Mouse (Mus musculus): ENCODE data around the gene Ttc39b. TPM values are rescaled to one million over a fixed set of nuclear protein-coding genes. Genes with fewer than 3 reads are reported as not detected.

Gene Ttc39b
- polyA plus RNA-seq, 1 experiment from 2014 or later: 5.6 TPM

GRCm38 (mm10) chr4:83269614-83270013 lies 54.4 kb downstream of the Ttc39b start:
- ATAC-seq (ENCODE audit: insufficient number of reproducible peaks, low FRiP score, low TSS enrichment, low read depth): no peak
- no peak overlapping the region for H3K27ac ChIP-seq
- 61% methylated on average over 6 of the region's 6 CpGs for WGBS
- no peaks in the 10 kb centered on the region for H3K36me3 ChIP-seq
- no peak overlapping the region for H3K9ac ChIP-seq
- no peaks in the 10 kb centered on the region for H3K27me3 ChIP-seq
- no peak overlapping the region for H3K4me3 ChIP-seq
- 0 out of 2 replicates have a peak, but pooled peaks cover 2% of the 10 kb centered on the region for H3K4me1 ChIP-seq
- H3K4me2 ChIP-seq: no peak overlapping the region
- H3K9me3 ChIP-seq: no peaks in the 10 kb centered on the region

- no peak for ATAC-seq (ENCODE audit: insufficient number of reproducible peaks, low FRiP score, low TSS enrichment, low read depth)
- H3K4me1 ChIP-seq: no peaks in the 10 kb centered on the region
- no peaks in the 10 kb centered on the region for H3K9me3 ChIP-seq
- H3K27ac ChIP-seq: no peak overlapping the region
- H3K27me3 ChIP-seq: no peaks in the 10 kb centered on the region
- WGBS: 73% methylated on average over 14 of the region's 14 CpGs
- 0 out of 2 replicates have a peak, but pooled peaks cover 2% of the 10 kb centered on the region for H3K36me3 ChIP-seq
- H3K9ac ChIP-seq: no peak overlapping the region
- no peak overlapping the region for H3K4me3 ChIP-seq
- no peak overlapping the region for H3K4me2 ChIP-seq
Measured at GRCm38 (mm10) chr4:83265926-83266692, 57.9 kb downstream of the Ttc39b start.

GRCm38 (mm10) chr4:83264832-83265231 lies 59.2 kb downstream of the Ttc39b start:
- H3K4me1 ChIP-seq: no peaks in the 10 kb centered on the region
- 0 out of 2 replicates have a peak, but pooled peaks cover 2% of the 10 kb centered on the region for H3K36me3 ChIP-seq
- no peaks in the 10 kb centered on the region for H3K27me3 ChIP-seq
- H3K4me2 ChIP-seq: no peak overlapping the region
- no peaks in the 10 kb centered on the region for H3K9me3 ChIP-seq
- WGBS: 94% methylated on average over 2 of the region's 2 CpGs
- no peak overlapping the region for H3K9ac ChIP-seq
- no peak for ATAC-seq (ENCODE audit: insufficient number of reproducible peaks, low FRiP score, low TSS enrichment, low read depth)
- H3K27ac ChIP-seq: no peak overlapping the region
- no peak overlapping the region for H3K4me3 ChIP-seq

- Histone ChIP-seq H3K4me1 (no peaks in the 10 kb centered on the region), H3K36me3 (0 out of 2 replicates have a peak, but pooled peaks cover 2% of the 10 kb centered on the region), H3K27me3 (no peaks in the 10 kb centered on the region), H3K4me2 (no peak overlapping the region), H3K9me3 (no peaks in the 10 kb centered on the region), H3K4me3 (no peak overlapping the region), H3K9ac (no peak overlapping the region), H3K27ac (no peak overlapping the region)
- WGBS: 11% methylated on average over 2 of the region's 2 CpGs
- no peak for ATAC-seq (ENCODE audit: insufficient number of reproducible peaks, low FRiP score, low TSS enrichment, low read depth)
Measured at GRCm38 (mm10) chr4:83261998-83262397, 62.1 kb downstream of the Ttc39b start.

GRCm38 (mm10) chr4:83259690-83260089 lies 64.4 kb downstream of the Ttc39b start:
- no peak for ATAC-seq (ENCODE audit: insufficient number of reproducible peaks, low FRiP score, low TSS enrichment, low read depth)
- H3K9me3 ChIP-seq: no peaks in the 10 kb centered on the region
- 0 out of 2 replicates have a peak, but pooled peaks cover 2% of the 10 kb centered on the region for H3K36me3 ChIP-seq
- H3K4me3 ChIP-seq: no peak overlapping the region
- 86% methylated on average over 4 of the region's 4 CpGs for WGBS
- no peak overlapping the region for H3K27ac ChIP-seq
- no peaks in the 10 kb centered on the region for H3K4me1 ChIP-seq
- H3K9ac ChIP-seq: no peak overlapping the region
- H3K27me3 ChIP-seq: no peaks in the 10 kb centered on the region
- no peak overlapping the region for H3K4me2 ChIP-seq

GRCm38 (mm10) chr4:83258273-83258672 lies 65.8 kb downstream of the Ttc39b start:
- no peak overlapping the region for H3K4me2 ChIP-seq
- H3K9ac ChIP-seq: no peak overlapping the region
- H3K27ac ChIP-seq: no peak overlapping the region
- 86% methylated on average over 3 of the region's 3 CpGs for WGBS
- H3K4me1 ChIP-seq: no peaks in the 10 kb centered on the region
- H3K36me3 ChIP-seq: 0 out of 2 replicates have a peak, but pooled peaks cover 2% of the 10 kb centered on the region
- ATAC-seq (ENCODE audit: insufficient number of reproducible peaks, low FRiP score, low TSS enrichment, low read depth): no peak
- no peaks in the 10 kb centered on the region for H3K27me3 ChIP-seq
- no peak overlapping the region for H3K4me3 ChIP-seq
- no peaks in the 10 kb centered on the region for H3K9me3 ChIP-seq

- no peaks in the 10 kb centered on the region for H3K27me3 ChIP-seq
- no peak overlapping the region for H3K27ac ChIP-seq
- no peak for ATAC-seq (ENCODE audit: insufficient number of reproducible peaks, low FRiP score, low TSS enrichment, low read depth)
- H3K4me1 ChIP-seq: no peaks in the 10 kb centered on the region
- H3K9me3 ChIP-seq: no peaks in the 10 kb centered on the region
- H3K4me3 ChIP-seq: no peak overlapping the region
- WGBS: 69% methylated on average over 17 of the region's 17 CpGs
- H3K36me3 ChIP-seq: 0 out of 2 replicates have a peak, but pooled peaks cover 2% of the 10 kb centered on the region
- H3K9ac ChIP-seq: no peak overlapping the region
- no peak overlapping the region for H3K4me2 ChIP-seq
Measured at GRCm38 (mm10) chr4:83257279-83258260, 66.5 kb downstream of the Ttc39b start.

GRCm38 (mm10) chr4:83256779-83257178 lies 67.3 kb downstream of the Ttc39b start:
- H3K4me2 ChIP-seq: no peak overlapping the region
- no peak for ATAC-seq (ENCODE audit: insufficient number of reproducible peaks, low FRiP score, low TSS enrichment, low read depth)
- 87% methylated on average over 11 of the region's 11 CpGs for WGBS
- no peak overlapping the region for H3K27ac ChIP-seq
- H3K4me3 ChIP-seq: no peak overlapping the region
- H3K4me1 ChIP-seq: no peaks in the 10 kb centered on the region
- H3K9ac ChIP-seq: no peak overlapping the region
- no peaks in the 10 kb centered on the region for H3K9me3 ChIP-seq
- H3K27me3 ChIP-seq: no peaks in the 10 kb centered on the region
- H3K36me3 ChIP-seq: 0 out of 2 replicates have a peak, but pooled peaks cover 2% of the 10 kb centered on the region

GRCm38 (mm10) chr4:83254941-83255340 lies 69.1 kb downstream of the Ttc39b start:
- Histone ChIP-seq H3K4me2 (no peak overlapping the region), H3K27ac (no peak overlapping the region), H3K4me1 (no peaks in the 10 kb centered on the region), H3K9me3 (no peaks in the 10 kb centered on the region), H3K36me3 (no peaks in the 10 kb centered on the region), H3K4me3 (no peak overlapping the region), H3K9ac (no peak overlapping the region), H3K27me3 (no peaks in the 10 kb centered on the region)
- no peak for ATAC-seq (ENCODE audit: insufficient number of reproducible peaks, low FRiP score, low TSS enrichment, low read depth)
- WGBS: 90% methylated on average over 10 of the region's 10 CpGs

GRCm38 (mm10) chr4:83253679-83254078 lies 70.4 kb downstream of the Ttc39b start:
- Histone ChIP-seq H3K36me3 (no peaks in the 10 kb centered on the region), H3K9me3 (no peaks in the 10 kb centered on the region), H3K9ac (no peak overlapping the region), H3K27me3 (no peaks in the 10 kb centered on the region), H3K4me2 (no peak overlapping the region), H3K4me1 (no peaks in the 10 kb centered on the region), H3K27ac (no peak overlapping the region), H3K4me3 (no peak overlapping the region)
- ATAC-seq (ENCODE audit: insufficient number of reproducible peaks, low FRiP score, low TSS enrichment, low read depth): no peak
- 95% methylated on average over 6 of the region's 6 CpGs for WGBS

- no peak overlapping the region for H3K4me3 ChIP-seq
- no peaks in the 10 kb centered on the region for H3K9me3 ChIP-seq
- 91% methylated on average over 10 of the region's 10 CpGs for WGBS
- no peaks in the 10 kb centered on the region for H3K4me1 ChIP-seq
- H3K27me3 ChIP-seq: no peaks in the 10 kb centered on the region
- no peak overlapping the region for H3K27ac ChIP-seq
- H3K4me2 ChIP-seq: no peak overlapping the region
- peaks cover 7% of the 10 kb centered on the region; the same call in 1 of the 2 replicates for H3K36me3 ChIP-seq
- ATAC-seq (ENCODE audit: insufficient number of reproducible peaks, low FRiP score, low TSS enrichment, low read depth): no peak
- no peak overlapping the region for H3K9ac ChIP-seq
Measured at GRCm38 (mm10) chr4:83243706-83244105, 80.3 kb downstream of the Ttc39b start.

- Histone ChIP-seq H3K4me1 (no peaks in the 10 kb centered on the region), H3K9me3 (no peaks in the 10 kb centered on the region), H3K27me3 (no peaks in the 10 kb centered on the region), H3K4me2 (no peak overlapping the region), H3K27ac (no peak overlapping the region), H3K36me3 (peaks cover 7% of the 10 kb centered on the region; the same call in 1 of the 2 replicates), H3K4me3 (no peak overlapping the region), H3K9ac (no peak overlapping the region)
- ATAC-seq (ENCODE audit: insufficient number of reproducible peaks, low FRiP score, low TSS enrichment, low read depth): no peak
- WGBS: 41% methylated on average over 5 of the region's 5 CpGs
Measured at GRCm38 (mm10) chr4:83241630-83242029, 82.4 kb downstream of the Ttc39b start.

Data from limb, embryonic 15.5 days (tissue).